Mouse (Mus musculus) bone marrow macrophage, adult 2 months (primary cell): ENCODE data around the gene Dpf3.

Experiments
- CTCF ChIP-seq: IDR thresholded peaks from 2 replicates; pipeline ENCODE4 v1.5.1; 2012; ENCODE audit warnings: low read depth, mild to moderate bottlenecking, low read length, moderate library complexity
- POLR2A ChIP-seq: IDR thresholded peaks from 2 replicates; pipeline ENCODE4 v1.6.1; 2012; ENCODE audit warnings: mild to moderate bottlenecking, low read depth, low read length, borderline replicate concordance

DNA sequence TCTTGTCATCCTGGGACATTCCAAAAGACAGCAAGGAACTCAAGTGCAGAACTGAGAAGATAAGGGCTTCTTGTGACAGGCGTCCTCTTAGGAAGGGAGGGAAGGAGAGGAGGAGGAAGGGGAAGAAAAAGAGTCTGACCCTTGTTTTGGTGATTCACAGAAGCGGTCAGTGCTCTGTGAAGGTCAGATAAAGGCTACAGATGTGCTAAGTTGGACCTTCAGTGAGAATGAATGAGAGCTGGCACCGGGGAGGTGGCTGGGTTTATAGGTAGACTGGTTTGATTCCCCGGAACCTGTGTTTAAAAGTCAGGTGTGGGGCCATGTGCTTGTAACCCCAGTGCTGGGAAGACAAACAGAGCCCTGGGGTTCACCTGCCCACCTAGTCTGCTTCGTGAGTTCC is 41.1 kb upstream of the Dpf3 start:
- TF ChIP-seq CTCF (no peak), POLR2A (no peak)
